Mouse (Mus musculus): ENCODE measurements around the gene Vmn2r76. TPM values are rescaled to one million over a fixed set of nuclear protein-coding genes. Genes with fewer than 3 reads are reported as not detected.
"Not testable (repeated sequence)": the region's sequence is repeated elsewhere in the genome, so short reads cannot be mapped to it uniquely, and the experiment has no call there.

Vmn2r76 gene
- 0.38 and 0.62 TPM in 2 replicates for polyA plus RNA-seq (2011; ENCODE audit: insufficient read depth, insufficient read length, low replicate concordance, missing spikeins)

- Histone ChIP-seq H3K27ac (ENCODE audit: control insufficient read depth, insufficient read depth, low read depth, low read length, poor library complexity) (no peak within 1 kb of the TSS), H3K4me3 (replicated peaks; ENCODE audit: control insufficient read depth, low read depth, low read length) (no peak within 1 kb of the TSS), H3K4me1 (ENCODE audit: control insufficient read depth, insufficient read depth, low read length) (no peaks in the 10 kb centered on the region)
- WGBS = 70% methylated on average over 1 of the region's 1 CpGs
- no peak for TF ChIP-seq CTCF (IDR thresholded peaks at IDR 0.05; ENCODE audit: control insufficient read depth, insufficient read depth, low read length)
- no peak for TF ChIP-seq POLR2A (IDR thresholded peaks at IDR 0.05; ENCODE audit: borderline replicate concordance, control insufficient read depth, low read depth, low read length)
Observed at GRCm38 (mm10) chr7:86246208-86246607, at the start of gene Vmn2r76. Gene Vmn2r76 (minus strand): TSS chr7:86246308.

- Histone ChIP-seq H3K4me3 (replicated peaks; ENCODE audit: control insufficient read depth, low read depth, low read length) (no peak within 1 kb of the TSS), H3K4me1 (ENCODE audit: control insufficient read depth, insufficient read depth, low read length) (no peaks in the 10 kb centered on the region), H3K27ac (ENCODE audit: control insufficient read depth, insufficient read depth, low read depth, low read length, poor library complexity) (no peak within 1 kb of the TSS)
- 73% methylated on average over 1 of the region's 1 CpGs for WGBS
- TF ChIP-seq POLR2A (IDR thresholded peaks at IDR 0.05; ENCODE audit: borderline replicate concordance, control insufficient read depth, low read depth, low read length) (no peak), CTCF (IDR thresholded peaks at IDR 0.05; ENCODE audit: control insufficient read depth, insufficient read depth, low read length) (no peak)
Observed at GRCm38 (mm10) chr7:86277072-86277471, 31.0 kb upstream of the Vmn2r76 start, which contains the start of gene Olfr310. Gene Olfr310 (minus strand): TSS chr7:86277172.

- H3K4me3 ChIP-seq (replicated peaks; ENCODE audit: control insufficient read depth, low read depth, low read length) = no peak overlapping the region
- H3K27ac ChIP-seq (ENCODE audit: control insufficient read depth, insufficient read depth, low read depth, low read length, poor library complexity) = no peak overlapping the region
- TF ChIP-seq POLR2A (IDR thresholded peaks at IDR 0.05; ENCODE audit: borderline replicate concordance, control insufficient read depth, low read depth, low read length) (no peak), CTCF (IDR thresholded peaks at IDR 0.05; ENCODE audit: control insufficient read depth, insufficient read depth, low read length) (no peak)
- H3K4me1 ChIP-seq (ENCODE audit: control insufficient read depth, insufficient read depth, low read length) = no peaks in the 10 kb centered on the region
Observed at GRCm38 (mm10) chr7:86211345-86211744, 34.8 kb downstream of the Vmn2r76 start.

- 29% methylated on average over 1 of the region's 1 CpGs for WGBS
- H3K4me3 ChIP-seq (replicated peaks; ENCODE audit: control insufficient read depth, low read depth, low read length); H3K27ac ChIP-seq (ENCODE audit: control insufficient read depth, insufficient read depth, low read depth, low read length, poor library complexity); H3K4me1 ChIP-seq (ENCODE audit: control insufficient read depth, insufficient read depth, low read length): not testable (repeated sequence)
Observed at GRCm38 (mm10) chr7:86171678-86172077, 74.4 kb downstream of the Vmn2r76 start, which contains the start of gene Vmn2r75. Gene Vmn2r75 (minus strand): TSS chr7:86171778.

Other genes starting within 250 kb of the Vmn2r76 start
- not detected in 2 replicates for gene Vmn2r75, start 74.5 kb downstream of the Vmn2r76 start, polyA plus RNA-seq (2011; ENCODE audit: insufficient read depth, insufficient read length, low replicate concordance, missing spikeins)
- gene Olfr310, start 30.9 kb upstream of the Vmn2r76 start, polyA plus RNA-seq (2011; ENCODE audit: insufficient read depth, insufficient read length, low replicate concordance, missing spikeins) = not detected in 2 replicates
- not detected in 2 replicates for gene Olfr309, start 67.4 kb upstream of the Vmn2r76 start, polyA plus RNA-seq (2011; ENCODE audit: insufficient read depth, insufficient read length, low replicate concordance, missing spikeins)
- not detected in 2 replicates for gene Olfr308, start 79.3 kb upstream of the Vmn2r76 start, polyA plus RNA-seq (2011; ENCODE audit: insufficient read depth, insufficient read length, low replicate concordance, missing spikeins)
- gene Olfr307, start 91.3 kb upstream of the Vmn2r76 start, polyA plus RNA-seq (2011; ENCODE audit: insufficient read depth, insufficient read length, low replicate concordance, missing spikeins) = not detected in 2 replicates
- not detected in 2 replicates for gene Olfr305, start 120.6 kb upstream of the Vmn2r76 start, polyA plus RNA-seq (2011; ENCODE audit: insufficient read depth, insufficient read length, low replicate concordance, missing spikeins)
- not detected in 2 replicates for gene Olfr304, start 140.3 kb upstream of the Vmn2r76 start, polyA plus RNA-seq (2011; ENCODE audit: insufficient read depth, insufficient read length, low replicate concordance, missing spikeins)
- not detected in 2 replicates for gene Olfr303, start 151.5 kb upstream of the Vmn2r76 start, polyA plus RNA-seq (2011; ENCODE audit: insufficient read depth, insufficient read length, low replicate concordance, missing spikeins)
- not detected in 2 replicates for gene Olfr301, start 157.5 kb upstream of the Vmn2r76 start, polyA plus RNA-seq (2011; ENCODE audit: insufficient read depth, insufficient read length, low replicate concordance, missing spikeins)
- gene Olfr299, start 213.6 kb upstream of the Vmn2r76 start, polyA plus RNA-seq (2011; ENCODE audit: insufficient read depth, insufficient read length, low replicate concordance, missing spikeins) = not detected in 2 replicates
- gene Olfr298, start 246.2 kb upstream of the Vmn2r76 start, polyA plus RNA-seq (2011; ENCODE audit: insufficient read depth, insufficient read length, low replicate concordance, missing spikeins) = not detected in 2 replicates

All from bone marrow, adult 2 months (tissue).